Mouse (Mus musculus) erythroblast, adult 5-6 weeks (primary cell): ENCODE results near the gene Lipa. TPM values are rescaled to one million over a fixed set of nuclear protein-coding genes. Genes with fewer than 3 reads are reported as not detected.

Experiments
- ATAC-seq: replicated peaks from 2 replicates; pipeline ENCODE4 v1.8.0; 2016; ENCODE audit warnings: moderate number of reproducible peaks, mild to moderate bottlenecking, moderate TSS enrichment, inconsistent platforms; ENCODE audit not compliant: poor library complexity, low FRiP score, severe bottlenecking
- total RNA-seq, 2 experiments: library from RNA; stranded (forward) in 1 of 2; stranded (reverse) in 1 of 2; fragments of 150-400 nt in 1 of 2; fragments of 200-764, 138-1000 nt in 1 of 2; gene quantifications; 2 replicates each; pipeline versions ENCODE4 v1.2.3 to v1.2.4; 2015 to 2017; ENCODE audit warnings: low replicate concordance in 2 of 2

Lipa gene
- total RNA-seq (2015; ENCODE audit: low replicate concordance) (50.1 and 57.7 TPM in 2 replicates), total RNA-seq (2017; ENCODE audit: low replicate concordance) (25.0 and 29.7 TPM in 2 replicates)

DNA sequence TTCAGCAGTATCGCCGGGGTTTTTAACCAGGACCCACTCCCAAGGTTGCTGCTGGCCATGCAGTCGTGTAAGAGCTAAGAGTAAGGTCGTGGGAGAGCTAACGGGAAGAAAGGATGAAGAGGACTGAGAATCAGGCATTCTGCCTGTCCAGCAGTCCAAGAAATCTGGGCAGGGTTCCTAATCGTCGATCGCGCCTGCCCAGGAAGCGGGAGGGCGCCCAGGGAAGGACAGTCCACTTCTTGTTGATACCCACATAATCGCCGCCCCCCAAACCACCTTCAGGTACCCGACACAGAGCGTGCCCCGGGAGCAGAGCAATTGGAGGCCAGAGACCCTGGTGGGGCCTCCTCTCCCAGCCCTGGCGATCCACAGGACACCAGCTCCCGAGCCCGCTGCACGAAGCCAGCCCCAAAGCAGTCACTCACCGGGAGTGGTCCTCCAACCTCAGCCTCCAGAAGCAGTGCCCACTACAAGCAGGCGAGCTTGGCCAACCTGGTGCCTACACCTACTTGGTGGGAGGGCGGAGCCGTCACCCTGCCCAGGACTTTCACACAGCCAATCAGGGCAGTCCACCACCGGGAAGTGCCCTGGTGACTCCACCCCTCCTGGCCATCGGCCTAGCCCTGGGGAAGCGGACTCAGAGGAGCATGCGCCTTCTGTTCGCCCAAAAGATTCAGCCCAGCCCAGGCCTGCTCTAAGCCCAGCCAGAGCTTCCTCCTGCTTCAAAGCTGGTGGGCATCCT is at the start of gene Lipa:
Lipa (minus strand) TSS at position 534 of the 742 bp plus-strand sequence.
- peak; percentile 99 for ATAC-seq

GRCm38 (mm10) chr19:34573650-34574049 is 46.4 kb upstream of the Lipa start:
- no peak for ATAC-seq

DNA sequence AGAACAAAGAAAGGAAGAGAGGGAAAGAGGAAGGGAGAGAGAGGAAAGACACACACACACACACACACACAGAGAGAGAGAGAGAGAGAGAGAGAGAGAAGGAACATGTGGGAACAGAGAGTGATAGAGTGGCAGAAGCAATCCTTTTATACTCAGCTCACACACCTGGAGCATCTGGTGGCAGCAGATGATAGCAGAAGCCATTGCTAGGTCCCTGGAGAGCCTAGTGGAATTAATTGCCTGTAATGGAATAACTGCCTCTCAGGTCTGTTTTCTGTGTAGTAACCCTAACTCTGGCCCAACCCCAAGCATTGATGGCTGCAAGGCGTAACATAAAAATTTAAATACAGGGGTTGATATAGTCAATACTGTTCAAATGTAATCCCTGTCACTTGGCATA is 43.8 kb upstream of the Lipa start:
- no peak for ATAC-seq

GRCm38 (mm10) chr19:34569896-34570476 is 42.7 kb upstream of the Lipa start:
- no peak for ATAC-seq

DNA sequence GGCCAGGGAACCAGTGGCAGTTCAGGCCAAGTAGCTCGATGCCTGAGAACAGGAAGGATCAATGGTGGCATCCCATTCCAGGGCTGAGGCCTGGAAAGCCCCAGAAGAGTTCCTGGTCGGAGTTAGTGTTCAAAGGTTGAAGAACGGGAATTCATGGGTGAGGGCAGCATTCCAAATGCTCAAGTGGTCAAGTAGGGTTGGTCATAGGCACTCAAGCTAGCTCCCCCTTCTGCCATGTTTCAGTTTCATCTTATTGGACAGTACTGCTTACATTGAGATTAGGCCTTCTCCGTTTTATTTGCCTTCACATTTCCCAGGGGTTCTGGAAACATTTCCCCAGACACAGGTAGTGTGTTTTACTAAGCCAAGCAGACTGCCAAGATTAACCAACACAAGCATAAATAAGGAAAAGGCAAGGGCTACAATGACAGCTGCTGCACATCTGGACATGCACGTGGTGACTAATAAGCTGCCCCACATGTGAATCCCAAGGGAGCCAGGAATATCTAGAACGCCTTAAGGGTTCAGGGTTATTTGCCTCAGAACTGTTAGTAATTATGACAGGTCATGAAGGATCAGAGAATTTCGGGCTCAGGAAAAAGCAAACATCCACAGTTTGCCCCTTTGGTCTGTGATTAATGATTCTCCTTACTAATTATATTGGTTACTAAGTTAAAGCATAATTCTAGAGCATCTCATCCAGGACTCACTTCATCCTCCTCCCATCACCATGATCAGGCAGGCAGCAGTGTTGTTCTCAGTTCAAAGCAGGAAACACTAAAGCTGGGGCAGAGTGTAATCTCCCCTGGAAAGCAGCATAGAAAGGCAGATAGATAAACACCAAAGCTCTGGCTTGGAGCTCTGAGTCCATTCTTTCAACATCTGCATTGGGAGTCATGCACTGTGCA is 42.0 kb upstream of the Lipa start:
- ATAC-seq = no peak

GRCm38 (mm10) chr19:34566178-34566784 is 39.0 kb upstream of the Lipa start:
- no peak for ATAC-seq

- ATAC-seq = no peak
Observed at GRCm38 (mm10) chr19:34562556-34562955, 35.3 kb upstream of the Lipa start.

DNA sequence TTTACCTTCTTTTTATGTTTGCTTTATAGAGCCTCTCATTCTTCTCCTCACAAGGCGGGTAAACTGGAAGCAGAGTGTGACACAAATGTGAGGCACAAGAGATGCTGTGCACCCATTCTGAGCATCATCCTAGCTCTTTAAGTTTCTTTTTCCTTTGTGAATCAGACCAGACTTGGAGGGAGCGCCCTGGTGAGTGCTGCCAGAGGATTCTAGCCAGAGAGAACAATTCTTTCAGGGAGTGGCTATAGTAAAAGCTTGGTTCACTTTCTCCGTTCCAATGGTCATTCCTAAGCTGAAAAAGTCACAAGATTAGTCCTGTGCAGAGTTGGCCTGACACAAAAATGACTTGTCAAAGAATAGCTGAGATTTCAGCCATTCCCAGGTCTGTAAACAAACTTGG is 29.3 kb upstream of the Lipa start:
- no peak for ATAC-seq

GRCm38 (mm10) chr19:34554061-34554460 is 26.8 kb upstream of the Lipa start:
- no peak for ATAC-seq

DNA sequence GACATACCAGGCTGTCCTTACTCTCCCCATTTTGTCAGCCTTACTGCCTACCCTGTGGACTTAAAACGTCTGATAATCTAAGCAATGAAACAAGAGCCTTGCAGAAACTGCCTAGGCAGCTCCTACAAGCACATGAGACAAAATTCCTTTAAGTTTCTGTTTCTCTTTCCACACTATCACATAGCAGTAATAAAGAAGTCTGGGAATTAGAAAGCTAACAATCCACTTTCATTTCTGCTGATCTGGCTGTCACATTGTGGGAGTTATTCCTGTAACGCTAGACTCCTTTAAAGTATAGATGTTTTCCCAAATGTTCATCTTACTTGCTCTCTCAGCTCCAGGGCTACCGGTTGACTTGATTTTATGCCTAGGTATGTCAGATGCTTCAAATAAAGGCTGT is 26.2 kb upstream of the Lipa start:
- no peak for ATAC-seq

GRCm38 (mm10) chr19:34553021-34553420 is 25.7 kb upstream of the Lipa start:
- ATAC-seq = no peak

- ATAC-seq = no peak
Observed at GRCm38 (mm10) chr19:34551981-34552380, 24.7 kb upstream of the Lipa start.

- ATAC-seq = peak; percentile 89
Observed at GRCm38 (mm10) chr19:34550534-34551223, 23.4 kb upstream of the Lipa start, which contains the start of gene Ifit2. Gene Ifit2, plus strand, starts transcription at chr19:34550694.

DNA sequence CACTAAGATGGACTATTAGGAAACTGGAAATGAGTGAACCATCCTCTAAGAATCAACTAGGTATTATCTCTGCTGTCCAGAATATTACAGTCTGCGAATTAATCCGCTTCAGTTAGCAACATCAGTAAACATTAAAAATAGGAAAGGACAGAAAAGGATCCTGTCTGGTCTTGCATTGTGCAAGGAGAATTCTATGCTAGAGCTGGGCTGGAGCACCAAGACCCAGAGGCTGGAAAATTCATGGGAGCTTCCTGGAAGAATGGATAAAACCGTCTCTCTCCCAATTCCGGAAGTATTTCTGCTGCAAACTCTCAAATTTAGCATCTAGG is 22.9 kb upstream of the Lipa start:
- no peak for ATAC-seq

GRCm38 (mm10) chr19:34547976-34548375 is 20.7 kb upstream of the Lipa start:
- ATAC-seq = peak; percentile 71

DNA sequence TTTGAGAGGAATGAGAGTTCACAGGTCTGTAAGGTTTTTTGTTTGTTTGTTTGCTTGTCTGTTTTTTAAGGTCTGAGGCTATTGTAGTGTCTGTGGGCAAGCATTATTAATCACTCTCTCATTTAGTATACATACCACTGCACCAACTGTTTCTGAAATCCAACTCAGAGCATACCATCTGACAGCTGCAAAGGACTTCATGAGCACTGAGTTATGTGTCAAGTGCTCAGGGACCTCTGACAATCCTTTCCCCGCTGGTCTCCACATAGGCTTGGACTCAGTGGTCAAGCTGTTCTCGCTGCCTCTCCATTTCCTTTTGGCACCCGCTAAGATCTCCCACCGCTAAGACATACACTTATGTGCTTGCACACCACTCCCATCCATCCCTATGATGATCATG is 18.9 kb upstream of the Lipa start:
- no peak for ATAC-seq

- no peak for ATAC-seq
Observed at GRCm38 (mm10) chr19:34539422-34539821, 12.1 kb upstream of the Lipa start.

DNA sequence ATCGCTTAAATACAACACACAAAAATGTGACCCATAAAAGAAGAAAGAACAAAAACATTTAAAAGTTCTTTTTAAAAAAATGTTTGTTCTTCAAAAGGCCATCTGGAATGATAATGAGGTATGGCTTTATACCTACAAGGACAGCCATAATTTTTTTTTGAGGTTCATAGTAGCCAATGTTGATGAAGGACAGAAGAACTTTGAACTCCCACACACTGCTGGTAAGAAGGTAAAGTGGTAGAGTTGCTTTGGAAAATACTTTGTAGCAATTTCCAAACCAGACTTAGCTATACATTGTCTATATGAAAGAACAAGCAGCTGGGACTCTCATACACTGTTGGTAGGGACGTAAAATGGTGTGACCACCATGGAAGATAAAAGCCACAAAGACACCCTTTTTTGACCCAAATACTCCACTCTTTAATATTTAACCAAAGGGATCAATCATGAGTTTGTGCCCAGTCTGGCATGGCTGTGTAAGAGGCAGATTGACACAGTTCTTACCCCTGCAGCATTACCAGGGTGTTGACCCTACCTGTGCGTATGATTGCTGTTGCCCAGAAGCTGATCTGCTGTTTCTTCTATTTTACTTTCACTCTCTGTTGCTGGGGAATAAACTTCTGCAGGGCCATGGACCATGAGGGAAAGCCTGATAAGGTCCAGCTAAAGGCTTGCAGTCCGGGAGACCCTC is 4.9 kb upstream of the Lipa start:
- no peak for ATAC-seq

GRCm38 (mm10) chr19:34526321-34526923 is 852 bp downstream of the Lipa start:
- ATAC-seq = peak; percentile 52
